Mouse (Mus musculus) small intestine, adult 2 months (tissue): ENCODE data around the gene Calcoco1.

ENCODE experiments used
- CTCF ChIP-seq: fragments of 200-500 bp; IDR thresholded peaks from 2 replicates; pipeline ENCODE4 v1.5.1; 2012; ENCODE audit warnings: low read depth, mild to moderate bottlenecking, control low read depth, inconsistent platforms, low read length, moderate library complexity, mixed read lengths; ENCODE audit not compliant: insufficient replicate concordance, insufficient read length; ENCODE audit errors: extremely low read depth
- POLR2A ChIP-seq: fragments of 200-500 bp; IDR thresholded peaks from 2 replicates; pipeline ENCODE4 v1.6.1; 2012; ENCODE audit warnings: low read depth, mild to moderate bottlenecking, control low read depth, inconsistent platforms, low read length, moderate library complexity

- no peak for TF ChIP-seq CTCF
- no peak for TF ChIP-seq POLR2A
Measured at GRCm38 (mm10) chr15:102704806-102705205, 17.2 kb downstream of the Calcoco1 start.
